Mouse (Mus musculus): ENCODE data around the gene Pprc1. TPM values are rescaled to one million over a fixed set of nuclear protein-coding genes. Genes with fewer than 3 reads are reported as not detected.

Pprc1 gene
- polyA plus RNA-seq, 1 experiment from 2014 or later, result 22.2 TPM

- no peak for ATAC-seq (ENCODE audit: low FRiP score)
- H3K4me2 ChIP-seq, result no peak overlapping the region
Observed at GRCm38 (mm10) chr19:46104187-46104557, 59.5 kb downstream of the Pprc1 start.

GRCm38 (mm10) chr19:46110214-46110613 is 65.5 kb downstream of the Pprc1 start:
- Histone ChIP-seq H3K27me3 (no peaks in the 10 kb centered on the region), H3K9me3 (no peaks in the 10 kb centered on the region), H3K27ac (no peak overlapping the region), H3K36me3 (no peaks in the 10 kb centered on the region), H3K4me1 (replicated peaks) (no peaks in the 10 kb centered on the region), H3K9ac (no peak overlapping the region), H3K4me2 (no peak overlapping the region), H3K4me3 (no peak overlapping the region)
- WGBS, result 71% methylated on average over 2 of the region's 2 CpGs
- ATAC-seq (ENCODE audit: low FRiP score), result no peak

More at GRCm38 (mm10) chr19:46104187-46104557, 59.5 kb downstream of the Pprc1 start:
- Histone ChIP-seq H3K9me3 (no peaks in the 10 kb centered on the region), H3K9ac (no peak overlapping the region), H3K27me3 (no peaks in the 10 kb centered on the region), H3K4me3 (no peak overlapping the region), H3K4me1 (replicated peaks) (no peaks in the 10 kb centered on the region), H3K27ac (no peak overlapping the region), H3K36me3 (no peaks in the 10 kb centered on the region)
- 86% methylated on average over 2 of the region's 2 CpGs for WGBS

- WGBS, result 88% methylated on average over 5 of the region's 5 CpGs
Observed at GRCm38 (mm10) chr19:46110781-46111180, 66.1 kb downstream of the Pprc1 start.

DNA sequence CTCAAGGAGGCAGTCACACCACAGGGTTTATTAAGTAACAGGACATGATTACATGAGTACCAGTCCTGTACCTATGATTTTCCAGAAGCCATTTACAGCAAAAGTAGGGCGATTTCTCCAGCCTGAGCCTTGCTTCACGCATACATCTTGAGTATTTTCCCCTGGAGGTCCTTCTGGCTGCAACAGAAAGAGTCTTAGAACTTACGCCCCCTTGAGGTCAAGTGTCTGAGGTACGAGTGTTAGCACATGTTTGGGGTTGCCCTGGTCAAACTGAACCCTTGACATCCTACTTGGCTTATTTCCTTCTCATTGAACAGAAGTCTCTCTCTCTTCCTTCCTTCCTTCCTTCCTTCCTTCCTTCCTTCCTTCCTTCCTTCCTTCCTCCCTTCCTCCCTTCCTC is 69.9 kb downstream of the Pprc1 start:
- no peaks in the 10 kb centered on the region for H3K27me3 ChIP-seq
- no peaks in the 10 kb centered on the region for H3K9me3 ChIP-seq
- H3K9ac ChIP-seq, result no peak overlapping the region
- WGBS, result 76% methylated on average over 4 of the region's 4 CpGs
- H3K4me1 ChIP-seq (replicated peaks), result no peaks in the 10 kb centered on the region
- H3K27ac ChIP-seq, result no peak overlapping the region
- no peak overlapping the region for H3K4me2 ChIP-seq
- ATAC-seq (ENCODE audit: low FRiP score), result no peak
- no peaks in the 10 kb centered on the region for H3K36me3 ChIP-seq
- no peak overlapping the region for H3K4me3 ChIP-seq

More at GRCm38 (mm10) chr19:46110781-46111180, 66.1 kb downstream of the Pprc1 start:
- no peaks in the 10 kb centered on the region for H3K4me1 ChIP-seq (replicated peaks)
- no peaks in the 10 kb centered on the region for H3K27me3 ChIP-seq
- H3K27ac ChIP-seq, result no peak overlapping the region
- no peak overlapping the region for H3K4me3 ChIP-seq
- no peaks in the 10 kb centered on the region for H3K9me3 ChIP-seq
- H3K4me2 ChIP-seq, result no peak overlapping the region
- no peaks in the 10 kb centered on the region for H3K36me3 ChIP-seq
- H3K9ac ChIP-seq, result no peak overlapping the region
- ATAC-seq (ENCODE audit: low FRiP score), result no peak

DNA sequence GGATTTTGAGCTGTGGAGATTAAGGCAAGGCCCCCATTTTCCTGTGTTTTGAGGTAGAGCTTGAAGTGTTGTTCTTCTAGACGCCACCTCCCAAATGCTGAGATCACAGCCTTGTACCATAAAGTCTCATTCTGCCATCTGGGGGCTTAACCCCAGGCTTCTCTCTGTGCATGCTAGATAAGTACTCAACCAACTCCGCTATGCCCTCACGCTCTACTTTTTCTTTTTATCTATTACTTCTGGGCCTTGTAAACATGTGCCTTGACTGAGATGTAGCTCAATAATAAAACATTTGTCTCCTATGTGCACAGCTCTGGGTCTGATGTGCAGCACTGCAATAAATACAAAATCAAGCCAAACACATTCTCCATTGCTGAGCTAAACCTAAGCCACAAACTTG is 74.8 kb downstream of the Pprc1 start:
- Histone ChIP-seq H3K36me3 (no peaks in the 10 kb centered on the region), H3K27me3 (no peaks in the 10 kb centered on the region), H3K4me1 (replicated peaks) (no peaks in the 10 kb centered on the region), H3K27ac (no peak overlapping the region), H3K9me3 (no peaks in the 10 kb centered on the region), H3K4me2 (no peak overlapping the region), H3K9ac (no peak overlapping the region), H3K4me3 (no peak overlapping the region)
- 90% methylated on average over 3 of the region's 3 CpGs for WGBS
- no peak for ATAC-seq (ENCODE audit: low FRiP score)

GRCm38 (mm10) chr19:46120872-46121271 is 76.2 kb downstream of the Pprc1 start:
- Histone ChIP-seq H3K27ac (no peak overlapping the region), H3K27me3 (0 out of 2 replicates have a peak, but pooled peaks cover under 1% of the 10 kb centered on the region), H3K4me1 (replicated peaks) (no peaks in the 10 kb centered on the region), H3K4me3 (no peak overlapping the region), H3K4me2 (no peak overlapping the region), H3K9me3 (no peaks in the 10 kb centered on the region), H3K9ac (no peak overlapping the region), H3K36me3 (no peaks in the 10 kb centered on the region)
- ATAC-seq (ENCODE audit: low FRiP score), result no peak
- WGBS, result 73% methylated on average over 6 of the region's 6 CpGs

Other genes with a start within 250 kb of the Pprc1 start
- 5.1 and 6.8 TPM in 2 replicates for gene Kcnip2, start 228.8 kb upstream of the Pprc1 start, polyA plus RNA-seq (2015; fragmentation: Nextera tagmentation; extraction: Ambion mirVana)
- 22.8 and 23.9 TPM in 2 replicates for gene Armh3, start 46.4 kb upstream of the Pprc1 start, polyA plus RNA-seq (2015; fragmentation: Nextera tagmentation; extraction: Ambion mirVana)
- gene Hps6, start 41.4 kb upstream of the Pprc1 start, polyA plus RNA-seq (2015; fragmentation: Nextera tagmentation; extraction: Ambion mirVana), result 3.1 and 3.8 TPM in 2 replicates
- gene Ldb1, start 328 bp downstream of the Pprc1 start, polyA plus RNA-seq (2015; fragmentation: Nextera tagmentation; extraction: Ambion mirVana), result 120 and 127 TPM in 2 replicates
- 73.4 and 79.5 TPM in 2 replicates for gene Nolc1, start 31.0 kb downstream of the Pprc1 start, polyA plus RNA-seq (2015; fragmentation: Nextera tagmentation; extraction: Ambion mirVana)
- not detected in 2 replicates for gene Elovl3, start 87.0 kb downstream of the Pprc1 start, polyA plus RNA-seq (2015; fragmentation: Nextera tagmentation; extraction: Ambion mirVana)
- gene Pitx3, start 103.4 kb downstream of the Pprc1 start, polyA plus RNA-seq (2015; fragmentation: Nextera tagmentation; extraction: Ambion mirVana), result 0.23 and 0.31 TPM in 2 replicates
- gene Gbf1, start 107.6 kb downstream of the Pprc1 start, polyA plus RNA-seq (2015; fragmentation: Nextera tagmentation; extraction: Ambion mirVana), result 71.6 and 80.4 TPM in 2 replicates

All from hindbrain, embryonic 13.5 days (tissue).